Mouse (Mus musculus): ENCODE measurements around the gene Rnf2.
A peak's percentile ranks its signal among the peaks of the same experiment; 100 is the strongest.

Rnf2 gene

DNA sequence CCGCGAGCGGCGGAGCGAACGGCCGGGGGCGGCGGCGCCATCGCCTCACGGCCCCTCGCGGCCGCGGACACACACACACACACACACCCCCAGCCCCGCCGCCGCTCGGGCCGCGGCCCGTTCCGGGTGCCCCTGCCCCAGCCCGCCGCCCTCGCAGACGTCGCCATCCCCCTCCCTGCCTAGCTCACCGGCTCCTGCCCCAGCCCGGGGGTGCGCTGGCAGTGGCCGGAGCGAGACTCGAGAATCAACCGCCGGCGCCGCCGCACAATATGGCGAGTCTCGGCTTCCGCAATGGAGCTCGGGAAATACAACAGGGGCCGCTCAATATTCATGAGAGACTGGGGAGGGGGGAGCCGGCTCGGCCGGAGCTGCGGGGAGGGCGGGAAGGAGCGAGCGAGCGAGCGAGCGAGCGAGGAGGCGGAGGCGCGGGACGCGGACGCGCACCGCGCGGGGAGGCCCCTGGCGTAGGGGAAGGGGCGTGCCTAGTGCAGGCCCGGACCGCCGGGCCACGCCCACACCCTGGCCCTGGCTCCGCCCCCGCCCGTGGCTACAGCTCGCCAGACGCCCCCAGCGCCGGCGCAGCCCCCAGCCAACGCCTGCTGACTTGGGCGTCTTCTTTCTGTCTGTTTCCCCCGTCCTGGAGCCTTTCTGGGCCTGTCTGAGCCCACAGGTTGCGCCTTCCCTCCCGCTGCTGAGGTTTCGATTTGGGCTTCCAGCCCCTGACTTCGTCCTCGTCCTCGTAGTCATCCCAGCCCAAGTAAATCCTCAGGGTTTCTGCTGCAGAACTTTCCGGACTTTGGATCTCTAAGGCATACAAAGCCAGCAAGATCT is at the start of gene Rnf2:
Rnf2 (minus strand) TSS at position 425 of the 831 bp plus-strand sequence.
- DNase-seq (ENCODE audit: low spot score), result peak; percentile 89

DNA sequence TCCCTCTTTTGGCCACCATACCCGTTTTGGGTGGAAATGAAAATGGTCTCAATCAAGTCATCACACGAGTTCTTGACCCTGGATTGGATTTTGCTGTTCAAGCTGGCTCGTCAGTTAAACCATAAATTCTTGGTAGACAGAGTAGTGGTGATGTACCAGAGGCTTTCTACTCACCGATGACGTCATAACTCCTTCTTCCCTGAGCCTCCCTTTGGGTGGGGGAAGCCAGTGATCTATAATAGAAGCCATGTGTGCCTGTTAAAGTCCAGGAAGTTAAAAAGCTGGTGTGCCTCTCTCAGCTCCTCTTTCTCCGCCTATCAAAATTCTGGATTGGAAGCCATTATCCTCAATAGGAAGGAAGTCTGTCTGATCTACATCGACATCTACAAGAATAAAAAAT is 49.0 kb upstream of the Rnf2 start:
- no peak for DNase-seq (ENCODE audit: low spot score)

DNA sequence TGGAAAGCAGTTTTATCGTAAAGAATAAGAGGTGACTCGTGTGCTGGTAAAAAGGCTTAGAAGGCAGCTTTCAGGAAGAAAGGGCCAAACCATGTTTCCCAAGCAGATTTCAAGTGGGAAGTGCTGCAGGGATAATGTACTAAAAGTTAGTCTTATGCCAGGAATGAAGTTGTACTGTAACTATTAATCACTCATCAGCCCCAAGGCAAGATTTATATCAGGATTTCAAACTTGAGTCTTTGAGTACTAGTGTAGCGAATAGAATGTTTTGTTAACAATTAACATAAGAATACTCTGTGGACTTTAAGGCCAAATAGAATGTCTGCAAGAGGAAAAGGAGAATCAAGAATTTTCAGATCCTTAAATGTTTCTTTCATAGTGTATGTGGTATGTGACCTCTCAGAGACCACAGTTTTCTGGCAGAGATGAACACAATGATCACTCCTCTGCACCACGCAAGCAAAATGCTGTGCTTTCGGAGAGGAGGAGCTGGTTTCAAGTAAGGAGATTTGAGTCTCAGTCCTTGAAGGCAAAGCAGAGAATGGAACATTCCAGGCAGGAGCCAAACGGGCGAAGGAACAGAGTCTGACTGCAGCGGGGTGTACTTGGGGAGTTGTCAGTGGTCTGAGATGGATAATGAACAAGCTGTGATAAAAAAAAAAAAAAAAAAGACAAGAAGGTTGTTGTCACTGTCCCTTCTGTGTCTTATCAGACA is 48.3 kb upstream of the Rnf2 start:
- peak; percentile 6 for DNase-seq (ENCODE audit: low spot score)

DNA sequence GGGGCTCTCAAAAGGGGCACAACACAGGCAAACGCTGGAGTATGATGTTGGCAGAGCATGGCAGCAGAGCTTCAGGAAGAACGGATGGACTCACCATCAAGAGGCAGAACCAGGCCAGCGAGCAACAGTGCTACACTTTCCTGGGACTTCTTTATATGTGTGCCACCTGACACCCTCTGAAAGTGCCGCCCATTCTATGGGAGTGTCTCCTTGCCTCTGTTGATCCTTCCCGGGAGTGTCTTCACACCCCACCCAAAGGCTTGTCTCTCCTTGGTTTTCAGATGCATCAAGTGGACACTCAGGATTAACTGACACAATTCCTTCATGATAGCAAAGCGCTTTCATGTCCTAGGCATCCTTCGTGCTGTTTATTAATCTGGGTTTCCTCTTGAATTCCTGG is 44.8 kb upstream of the Rnf2 start:
- no peak for DNase-seq (ENCODE audit: low spot score)

DNA sequence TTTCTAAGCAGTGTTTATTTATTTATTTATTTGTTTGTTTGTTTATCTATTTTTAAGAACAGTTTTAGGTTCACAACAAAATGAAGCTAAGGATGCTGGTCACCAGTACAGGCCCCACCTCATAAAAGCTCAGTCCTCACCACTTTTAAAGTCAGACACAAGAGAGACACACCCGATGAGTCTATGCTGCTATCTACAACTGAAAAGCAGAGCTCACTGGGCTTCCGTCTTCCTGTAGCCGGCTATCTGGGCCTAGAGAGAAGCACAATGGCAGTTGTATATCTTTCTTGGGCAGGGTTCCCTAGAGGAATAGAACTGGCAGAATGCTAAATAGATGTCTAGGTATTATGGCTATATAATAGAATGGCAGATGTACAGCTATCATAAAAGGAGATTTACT is 43.8 kb upstream of the Rnf2 start:
- no peak for DNase-seq (ENCODE audit: low spot score)

DNA sequence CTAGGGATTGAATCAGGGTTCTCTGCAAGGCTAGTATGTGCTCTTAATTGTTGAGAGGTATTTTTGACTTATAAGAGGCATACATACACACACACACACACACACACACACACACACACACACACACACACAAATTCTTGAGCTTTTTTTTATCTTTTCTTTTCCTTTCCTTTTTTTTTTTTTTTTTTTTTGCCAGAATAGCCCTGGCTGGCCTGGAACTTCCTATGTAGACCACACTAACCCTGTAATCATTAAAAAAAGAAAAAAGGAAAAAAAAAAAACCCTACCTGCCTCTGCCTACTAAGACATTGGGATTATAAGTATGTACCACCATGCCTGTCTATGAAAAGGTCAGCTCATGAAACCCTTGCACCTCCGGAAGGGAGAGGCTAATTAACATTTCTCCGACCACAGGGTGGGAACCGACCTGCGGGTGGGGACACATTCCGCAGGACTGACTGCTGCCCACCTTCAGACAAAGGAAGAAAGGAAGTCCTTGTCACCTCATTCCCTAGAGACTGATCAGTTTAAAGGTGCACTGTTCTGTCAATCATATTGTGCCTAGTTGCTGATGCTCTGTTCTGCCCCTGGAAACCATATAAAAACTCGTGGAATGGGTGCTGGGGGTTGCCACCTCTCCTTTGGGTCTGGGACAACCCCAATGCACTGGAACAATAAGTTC is 43.2 kb upstream of the Rnf2 start:
- DNase-seq (ENCODE audit: low spot score), result no peak

DNA sequence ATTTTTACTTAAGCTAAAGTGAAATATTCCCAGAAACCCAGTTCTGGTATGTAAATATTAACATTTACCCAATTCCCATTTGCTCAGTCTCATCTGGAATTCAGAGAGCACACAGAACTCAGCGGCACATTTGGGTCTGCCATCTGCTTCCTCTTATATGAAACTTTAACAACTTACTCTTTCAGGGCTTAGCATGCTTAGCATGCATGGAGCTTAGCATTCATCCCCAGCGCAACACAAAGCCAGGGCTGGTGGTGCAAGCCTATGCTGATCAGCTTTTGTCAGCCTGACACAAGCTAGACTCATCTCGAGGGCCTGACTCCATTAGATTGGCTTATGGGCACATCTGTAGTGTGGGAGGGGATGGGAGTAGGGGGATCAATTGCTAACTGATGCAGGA is 25.9 kb upstream of the Rnf2 start:
- no peak for DNase-seq (ENCODE audit: low spot score)

DNA sequence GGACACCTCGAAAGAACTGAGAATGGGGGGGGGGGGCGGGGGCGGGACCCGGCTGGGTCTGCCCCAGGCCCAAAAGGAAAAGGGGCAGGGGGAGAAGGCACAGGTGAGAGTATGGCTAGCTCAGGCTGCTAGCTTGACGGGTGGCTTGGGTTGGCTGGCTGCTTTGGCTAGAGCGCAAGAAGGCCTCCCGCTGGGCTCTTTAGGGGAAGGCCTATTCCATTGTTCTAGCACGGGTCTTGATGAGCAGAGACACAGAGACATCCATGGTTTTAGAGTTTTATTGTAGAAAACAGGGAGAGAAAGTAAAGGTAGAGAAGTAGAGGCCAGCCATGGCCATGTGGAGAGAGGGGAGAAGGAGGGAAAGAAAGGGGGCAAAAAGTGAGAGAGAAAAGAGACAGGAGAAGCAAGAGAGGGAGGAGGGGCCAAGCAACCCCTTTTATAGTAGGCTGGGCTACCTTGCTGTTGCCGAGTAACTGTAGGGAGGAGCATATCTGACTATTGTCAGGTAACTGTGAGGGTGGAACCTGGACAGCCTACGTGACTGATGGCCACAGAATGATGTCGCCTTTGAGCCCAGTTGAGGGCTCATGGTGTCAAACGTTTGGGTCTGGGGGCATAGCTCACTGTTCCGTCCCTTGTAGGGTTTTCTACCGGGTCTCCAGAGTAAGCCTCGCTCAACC is 17.0 kb upstream of the Rnf2 start:
- DNase-seq (ENCODE audit: low spot score), result no peak

DNA sequence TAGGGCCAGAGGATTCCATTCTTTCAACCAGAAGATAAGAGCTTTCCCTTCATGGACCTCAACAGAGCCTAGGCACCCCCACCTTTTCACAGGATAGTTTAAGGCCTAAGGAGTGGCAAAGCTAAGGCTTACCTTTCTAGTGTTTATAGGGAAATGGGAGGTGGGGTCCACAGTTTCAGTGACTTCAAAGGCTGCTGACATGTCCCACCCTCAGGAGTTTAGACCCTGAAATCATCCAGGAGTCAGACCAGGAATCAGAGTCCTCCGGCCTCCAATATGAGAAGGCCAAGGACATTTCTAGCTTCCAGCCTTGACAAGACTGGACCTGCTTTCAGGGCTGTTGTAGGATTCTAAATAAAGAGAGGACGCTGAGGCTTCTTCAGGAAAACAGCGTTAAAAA is 16.1 kb upstream of the Rnf2 start:
- DNase-seq (ENCODE audit: low spot score), result no peak

DNA sequence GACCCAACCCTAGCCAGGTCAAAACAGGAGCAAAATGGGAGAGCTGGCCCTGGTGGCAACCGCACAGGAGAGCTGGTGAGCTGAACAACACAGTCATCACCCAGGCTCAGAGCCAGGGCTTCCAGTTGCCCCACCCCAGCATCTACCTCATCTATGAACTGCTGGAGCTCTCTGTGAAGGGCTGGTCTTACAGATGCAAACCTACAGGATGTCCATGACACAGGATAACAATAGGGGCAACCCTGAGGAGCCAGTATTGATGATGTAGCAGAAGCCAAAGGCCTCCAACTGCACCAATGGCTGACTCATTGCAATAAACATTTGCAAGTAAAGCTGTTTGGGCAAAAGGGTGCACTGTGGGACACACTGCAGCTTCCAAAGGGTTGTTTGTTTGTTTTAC is 15.0 kb upstream of the Rnf2 start:
- DNase-seq (ENCODE audit: low spot score), result no peak

DNA sequence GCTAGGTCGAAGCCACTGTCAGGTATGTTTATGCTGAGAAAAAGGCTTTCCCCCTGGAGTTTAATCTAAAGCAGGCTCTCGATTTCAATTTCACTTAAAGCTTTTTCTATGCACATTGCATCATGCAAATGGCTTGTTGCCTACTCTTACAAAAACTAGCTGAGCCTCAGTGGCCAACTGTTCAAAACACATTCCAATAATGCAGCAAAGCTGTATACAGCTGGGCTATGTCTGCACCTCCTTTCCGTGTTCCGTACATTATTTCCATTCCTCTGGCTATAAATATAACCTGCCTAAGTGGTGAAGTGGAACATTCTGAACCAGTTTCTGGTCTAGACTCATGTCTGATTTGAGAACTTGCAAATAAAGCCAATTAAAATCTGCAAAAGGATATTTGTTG is 13.4 kb upstream of the Rnf2 start:
- DNase-seq (ENCODE audit: low spot score), result no peak

DNA sequence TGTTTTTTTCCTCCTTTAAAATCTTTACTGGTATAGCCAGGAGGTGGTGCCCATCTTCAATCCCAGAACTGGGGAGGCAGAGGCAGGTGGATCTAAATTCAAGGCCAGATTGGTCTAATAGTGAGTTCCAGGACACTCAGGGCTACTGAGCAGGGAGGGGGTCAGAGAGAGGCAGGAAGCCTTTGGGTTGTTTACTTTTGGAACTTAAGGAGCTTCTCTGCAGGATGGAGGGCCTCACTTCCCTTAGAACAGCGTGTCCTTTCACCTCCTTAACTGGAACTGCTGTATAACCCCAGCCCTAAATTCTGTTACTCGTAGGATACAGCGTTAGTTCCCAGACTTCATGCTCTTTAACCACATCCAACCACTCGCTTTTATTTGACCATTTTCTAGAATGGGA is 10.1 kb upstream of the Rnf2 start:
- no peak for DNase-seq (ENCODE audit: low spot score)

DNA sequence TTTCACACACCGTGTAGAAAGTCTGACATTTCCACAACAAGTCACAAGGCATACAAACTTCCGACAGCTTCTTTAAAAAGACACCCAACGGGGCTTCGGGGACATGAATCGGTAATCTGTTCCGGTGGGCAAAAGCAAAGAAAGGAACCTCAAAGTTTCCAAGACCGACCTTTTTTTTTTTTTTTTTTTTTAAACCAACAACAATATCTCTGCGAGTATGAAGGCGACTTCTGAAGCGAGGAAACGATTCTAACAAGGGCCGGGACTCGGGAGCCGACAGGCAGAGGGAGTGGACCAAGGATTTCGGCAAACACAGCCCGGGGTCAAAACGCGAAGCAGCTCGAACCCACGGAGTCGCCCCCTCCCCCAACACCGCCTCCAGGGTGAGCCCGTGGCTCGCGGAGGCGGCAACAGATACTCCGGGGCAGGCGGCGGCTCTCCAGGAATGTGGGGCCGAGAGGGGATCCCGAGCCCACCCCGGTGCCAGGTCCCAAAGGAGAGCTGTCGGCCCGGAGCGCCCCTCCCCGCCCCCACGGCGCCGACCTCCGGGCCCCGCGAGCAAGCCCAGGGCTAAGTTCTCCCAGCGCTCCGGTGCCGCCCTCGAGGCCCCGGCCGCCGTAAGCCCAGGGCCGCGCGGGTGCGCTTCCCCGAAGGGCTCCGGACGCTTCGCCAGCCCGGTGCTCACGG is 797 bp downstream of the Rnf2 start:
- DNase-seq (ENCODE audit: low spot score), result peak; percentile 58

DNA sequence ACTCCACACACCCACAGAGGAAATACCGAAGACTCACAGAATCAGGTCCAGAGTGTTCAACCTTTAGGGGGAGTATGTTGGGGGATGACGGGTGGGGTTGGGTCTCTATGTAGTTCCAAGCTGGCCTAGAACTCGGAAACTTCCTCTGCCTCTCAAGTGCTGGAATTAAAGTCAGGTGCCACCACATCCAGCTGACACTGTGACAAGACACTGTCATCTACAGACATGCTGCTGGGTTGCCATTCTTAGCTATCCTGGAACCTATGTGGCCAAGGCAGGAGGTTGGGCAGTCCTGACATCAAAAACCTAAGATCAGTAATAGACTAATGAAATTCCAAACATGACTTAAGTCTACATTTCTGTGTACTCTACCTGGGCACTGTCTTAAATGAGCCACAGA is 2.4 kb downstream of the Rnf2 start:
- DNase-seq (ENCODE audit: low spot score), result no peak

DNA sequence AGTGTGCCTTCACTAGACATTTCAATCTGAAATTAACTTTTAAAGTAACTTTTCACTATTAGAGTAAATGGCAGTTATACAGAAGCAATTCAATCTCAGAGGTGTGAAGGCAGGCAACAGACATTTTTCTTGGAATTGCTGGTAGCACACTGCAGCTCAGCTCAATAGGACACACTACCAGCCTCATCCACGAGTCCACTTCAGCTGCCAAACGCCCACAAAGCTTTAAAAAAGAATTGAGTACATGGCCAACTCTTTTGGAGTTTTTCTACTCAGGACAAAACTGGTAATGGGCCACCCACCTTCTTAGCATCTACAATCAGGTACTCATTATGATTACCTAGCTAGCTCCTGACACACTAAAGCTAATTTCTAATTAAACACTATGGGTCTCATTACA is 2.8 kb downstream of the Rnf2 start:
- DNase-seq (ENCODE audit: low spot score), result no peak

DNA sequence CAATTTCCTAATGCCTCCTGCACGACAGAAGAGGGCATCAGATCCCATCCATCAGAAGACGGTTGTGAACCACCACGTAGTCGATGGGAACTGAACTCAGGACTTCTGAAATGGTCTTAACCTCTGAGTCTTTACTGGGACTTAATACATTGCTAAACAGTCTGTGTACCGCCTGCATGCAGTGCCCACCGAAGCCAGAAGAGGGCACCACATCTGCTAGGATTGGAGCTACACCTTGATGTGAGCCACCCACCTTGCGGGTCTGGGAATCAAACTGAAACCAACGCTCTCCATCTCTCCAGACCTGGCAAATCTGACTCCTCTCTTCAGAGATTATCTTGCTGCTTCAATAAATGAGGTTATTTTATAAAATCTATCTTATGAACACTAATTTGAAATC is 3.7 kb downstream of the Rnf2 start:
- DNase-seq (ENCODE audit: low spot score), result peak; percentile 17

DNA sequence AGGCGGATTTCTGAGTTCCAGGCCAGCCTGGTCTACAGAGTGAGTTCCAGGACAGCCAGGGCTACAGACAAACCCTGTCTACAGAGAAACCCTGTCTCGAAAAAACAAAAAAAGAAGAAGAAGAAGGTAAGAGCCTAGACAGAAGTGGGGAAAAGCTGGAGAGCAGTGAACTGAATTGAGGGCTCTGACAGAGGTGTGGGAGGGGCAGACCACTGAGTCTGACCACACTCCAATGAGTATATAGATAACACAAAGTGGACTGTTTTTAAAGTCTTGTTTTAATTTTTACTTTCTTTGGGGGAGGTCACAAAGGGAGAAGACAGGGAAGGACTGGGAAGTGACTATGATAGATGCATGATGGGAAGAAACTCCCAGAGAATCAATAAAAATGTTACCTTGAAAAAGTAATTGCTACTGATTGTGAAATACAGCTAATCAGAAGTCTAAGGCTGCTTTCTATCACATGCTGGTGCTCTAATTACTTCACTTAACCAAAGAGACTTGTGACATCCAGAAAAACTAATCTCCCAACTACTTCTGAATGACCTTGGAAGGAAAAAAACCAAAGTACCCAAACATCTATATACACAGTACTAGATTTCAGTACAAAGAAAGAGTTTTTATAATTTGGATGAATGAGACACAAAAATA is 5.0 kb downstream of the Rnf2 start:
- DNase-seq (ENCODE audit: low spot score), result no peak

DNA sequence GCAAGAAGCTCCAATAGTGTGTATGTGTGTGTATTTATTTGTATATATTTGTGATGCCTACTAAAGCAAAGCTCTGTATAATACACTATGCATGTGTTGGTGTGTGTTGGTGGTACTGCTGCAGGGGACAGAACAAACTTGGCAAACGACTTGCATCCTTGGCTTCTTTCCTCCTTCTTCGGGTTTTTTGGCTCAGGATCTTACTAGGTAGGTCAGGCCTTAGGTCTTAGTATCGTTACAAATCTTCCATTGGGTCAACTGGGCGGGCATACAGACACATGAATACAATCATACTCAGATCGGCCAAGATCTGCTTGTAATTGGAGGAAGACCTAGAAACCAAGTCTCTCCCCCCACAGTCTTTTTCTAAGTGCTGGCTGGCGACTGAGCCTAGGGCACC is 6.0 kb downstream of the Rnf2 start:
- DNase-seq (ENCODE audit: low spot score), result no peak

DNA sequence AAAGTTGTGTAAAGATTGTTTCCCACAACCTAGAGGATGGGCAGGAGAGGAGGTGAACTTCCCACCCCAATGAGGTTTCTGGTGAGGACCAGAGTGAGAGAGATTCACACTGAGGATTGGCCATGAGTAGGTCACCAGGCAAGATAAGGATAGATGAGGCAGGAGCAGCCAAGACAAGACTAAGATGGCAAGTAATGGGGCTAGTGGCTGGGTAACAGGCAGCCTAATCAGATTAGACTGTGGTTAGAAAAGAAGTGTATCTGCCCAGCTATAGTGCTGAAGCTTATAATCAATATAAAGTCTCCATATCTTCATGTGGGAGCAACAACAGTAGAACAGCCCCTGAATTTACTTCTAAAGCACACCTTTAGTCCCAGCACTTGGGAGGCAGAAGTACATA is 6.9 kb downstream of the Rnf2 start:
- DNase-seq (ENCODE audit: low spot score), result no peak

DNA sequence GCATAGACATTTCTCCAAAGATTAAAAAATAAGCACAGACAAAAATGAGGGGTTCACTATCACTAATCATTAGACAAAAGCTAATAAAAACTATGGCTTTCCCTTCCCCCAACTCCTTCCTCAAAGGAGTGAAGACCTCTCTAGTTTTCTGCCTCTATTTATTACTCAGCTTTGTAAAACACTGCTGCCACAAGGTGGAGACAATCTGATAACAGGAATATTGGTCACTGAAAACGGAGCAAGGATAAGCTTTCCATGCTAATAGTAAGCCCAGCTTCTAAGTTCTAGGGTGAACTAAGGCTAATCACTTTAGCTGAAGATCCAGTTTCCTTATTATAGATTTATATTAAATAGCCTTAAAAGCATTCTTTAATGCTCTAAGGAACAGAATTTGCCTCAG is 8.3 kb downstream of the Rnf2 start:
- DNase-seq (ENCODE audit: low spot score), result no peak

DNA sequence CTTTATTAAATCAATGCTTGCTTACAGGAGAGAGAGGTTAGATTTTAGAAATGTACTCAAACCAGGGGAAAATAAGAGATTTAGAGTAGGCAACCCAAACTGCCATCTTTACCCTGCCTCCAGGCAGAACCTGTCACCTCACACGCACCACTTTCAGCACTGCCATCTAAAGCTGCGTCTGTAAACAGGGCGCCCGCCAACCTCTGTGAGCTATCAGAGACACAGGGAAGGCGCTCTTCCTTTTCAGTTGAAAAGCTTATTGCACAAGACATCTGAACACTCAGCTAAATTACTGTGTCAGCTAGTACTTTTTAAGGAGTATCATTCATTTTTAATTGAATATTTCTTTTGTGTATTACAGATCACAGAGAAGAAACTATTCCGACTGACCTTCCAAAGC is 10.9 kb downstream of the Rnf2 start:
- no peak for DNase-seq (ENCODE audit: low spot score)
